ENCODE assay signal across 12 mouse cellular contexts in genomic region chr2:37723501-37724090, GRCm38 (mm10). TPM values are rescaled to one million over a fixed set of nuclear protein-coding genes. Genes with fewer than 3 reads are reported as not detected.
DNase-seq lines count a peak whose midpoint lies in the region; ATAC-seq and TF ChIP-seq lines count a peak whose summit lies in the region.
"Had no signal": no experiment of that assay in that cellular context is flagged by ENCODE, and none has a peak within 500 bp of the region (broad histone marks: within the 10 kb centered on the region; RNA-seq: fewer than 3 reads in every experiment).

No protein-coding gene starts in this region.

- no peak overlapping the region for H3K4me2 ChIP-seq in hindbrain, embryonic 12.5 days (replicated peaks)
- no peak overlapping the region for H3K4me2 ChIP-seq in hindbrain, embryonic 14.5 days (replicated peaks)
- H3K4me2 ChIP-seq: embryonic facial prominence, embryonic 15.5 days; heart, embryonic 13.5 days; lung, embryonic 14.5 days had no signal

- no peak for TF ChIP-seq POLR2A in brain, embryonic 14.5 days (IDR thresholded peaks at IDR 0.05; ENCODE audit: borderline replicate concordance, extremely low read depth, insufficient read depth, insufficient read length, poor library complexity, severe bottlenecking)

- H3K27me3 ChIP-seq in hindbrain, embryonic 12.5 days: no peaks in the 10 kb centered on the region
- H3K27me3 ChIP-seq in hindbrain, embryonic 14.5 days (ENCODE audit: control insufficient read depth, insufficient read depth, low read length): no peaks in the 10 kb centered on the region
- H3K27me3 ChIP-seq in midbrain, embryonic 10.5 days (ENCODE audit: low read depth, poor library complexity, severe bottlenecking): no peaks in the 10 kb centered on the region
- H3K27me3 ChIP-seq: embryonic facial prominence, embryonic 15.5 days; heart, embryonic 13.5 days had no signal

- 0 out of 2 replicates have a peak, but pooled peaks have one; percentile 11 for ATAC-seq in hindbrain, embryonic 12.5 days (ENCODE audit: low FRiP score)
- ATAC-seq in hindbrain, embryonic 14.5 days (ENCODE audit: low FRiP score): no peak

- peaks cover 9% of the 10 kb centered on the region for H3K4me1 ChIP-seq in hindbrain, embryonic 12.5 days
- H3K4me1 ChIP-seq in hindbrain, embryonic 14.5 days (replicated peaks; ENCODE audit: control insufficient read depth, insufficient read depth, low read length): no peaks in the 10 kb centered on the region
- H3K4me1 ChIP-seq in midbrain, embryonic 10.5 days: peaks cover 17% of the 10 kb centered on the region
- H3K4me1 ChIP-seq: heart, embryonic 13.5 days had no signal

- no peaks in the 10 kb centered on the region for H3K9me3 ChIP-seq in hindbrain, embryonic 12.5 days (replicated peaks)
- H3K9me3 ChIP-seq in hindbrain, embryonic 14.5 days (ENCODE audit: control insufficient read depth, low read length): no peaks in the 10 kb centered on the region
- no peaks in the 10 kb centered on the region for H3K9me3 ChIP-seq in midbrain, embryonic 10.5 days (replicated peaks)
- H3K9me3 ChIP-seq: embryonic facial prominence, embryonic 15.5 days; heart, embryonic 13.5 days had no signal

- no peak overlapping the region for H3K4me3 ChIP-seq in hindbrain, embryonic 12.5 days
- no peak overlapping the region for H3K4me3 ChIP-seq in hindbrain, embryonic 14.5 days (replicated peaks; ENCODE audit: low read length)
- no peak overlapping the region for H3K4me3 ChIP-seq in midbrain, embryonic 10.5 days
- H3K4me3 ChIP-seq: embryonic facial prominence, embryonic 15.5 days; gastrocnemius, adult 2 months; heart, embryonic 13.5 days had no signal

- no peak overlapping the region for H3K9ac ChIP-seq in hindbrain, embryonic 12.5 days
- no peak overlapping the region for H3K9ac ChIP-seq in hindbrain, embryonic 14.5 days
- H3K9ac ChIP-seq: embryonic facial prominence, embryonic 15.5 days; heart, embryonic 13.5 days; lung, embryonic 14.5 days had no signal

- no peak for DNase-seq in hindbrain, embryonic 14.5 days (ENCODE audit: low spot score)
- DNase-seq in brain, adult 2 months (ENCODE audit: low read depth, low spot score): peak; percentile 81
- peak; percentile 79 for DNase-seq in brain, embryonic 14.5 days (ENCODE audit: low read depth)
- DNase-seq in midbrain, embryonic 10.5 days (ENCODE audit: low spot score): no peak
- DNase-seq in spleen, postnatal 10 days (ENCODE audit: low spot score in 2 of 2): no peak
- no peak for DNase-seq in gastrocnemius, adult 8-10 months (ENCODE audit: low spot score in 2 of 2)
- DNase-seq: adrenal gland, adult 8-10 months; gastrocnemius, adult 2 months; lung, embryonic 14.5 days had no signal

- 69% methylated on average over 11 of the region's 11 CpGs for WGBS in hindbrain, embryonic 12.5 days
- WGBS in hindbrain, embryonic 14.5 days: 60% methylated on average over 11 of the region's 11 CpGs
- 70% methylated on average over 11 of the region's 11 CpGs for WGBS in midbrain, embryonic 10.5 days

- H3K27ac ChIP-seq in hindbrain, embryonic 12.5 days: no peak overlapping the region
- no peak overlapping the region for H3K27ac ChIP-seq in hindbrain, embryonic 14.5 days
- H3K27ac ChIP-seq in midbrain, embryonic 10.5 days (replicated peaks): peak overlapping the region; percentile 47; the same call in 1 of the 2 replicates
- H3K27ac ChIP-seq: embryonic facial prominence, embryonic 15.5 days; gastrocnemius, adult 2 months; heart, embryonic 13.5 days had no signal

- no peaks in the 10 kb centered on the region for H3K36me3 ChIP-seq in hindbrain, embryonic 12.5 days
- no peaks in the 10 kb centered on the region for H3K36me3 ChIP-seq in hindbrain, embryonic 14.5 days (replicated peaks; ENCODE audit: control insufficient read depth, insufficient read depth)
- H3K36me3 ChIP-seq in midbrain, embryonic 10.5 days: no peaks in the 10 kb centered on the region
- H3K36me3 ChIP-seq: embryonic facial prominence, embryonic 15.5 days; heart, embryonic 13.5 days had no signal

- TF ChIP-seq CTCF in brain, embryonic 14.5 days (IDR thresholded peaks at IDR 0.05; ENCODE audit: borderline replicate concordance, extremely low read depth, insufficient read depth, insufficient read length): no peak

RNA-seq across cellular contexts. Expression of gene Strbp, which starts 19.9 kb away (rescaled TPM):
- polyA plus RNA-seq in hindbrain, embryonic 12.5 days (2016; fragmentation: Nextera tagmentation; extraction: Ambion mirVana): 102 and 107 TPM in 2 replicates
- 132 and 141 TPM in 2 replicates for polyA plus RNA-seq in hindbrain, embryonic 14.5 days (2014; fragmentation: Nextera tagmentation; extraction: Ambion mirVana)
- polyA plus RNA-seq in brain, embryonic 14.5 days (2012; rRNA removed): 63.9 and 79.6 TPM in 2 replicates
- polyA plus RNA-seq in midbrain, embryonic 10.5 days (2016; fragmentation: Nextera tagmentation; extraction: Ambion mirVana): 61.6 and 64.4 TPM in 2 replicates
- total RNA-seq in gastrocnemius, adult 8-10 months (2022): 10 to 100 TPM; 20.8 to 23.8 (median 22.9) TPM

RNA-seq across cellular contexts. Expression of gene Crb2, which starts 52.5 kb away (rescaled TPM):
- 12.3 and 14.7 TPM in 2 replicates for polyA plus RNA-seq in hindbrain, embryonic 12.5 days (2016; fragmentation: Nextera tagmentation; extraction: Ambion mirVana)
- polyA plus RNA-seq in hindbrain, embryonic 14.5 days (2014; fragmentation: Nextera tagmentation; extraction: Ambion mirVana): 4.5 and 6.3 TPM in 2 replicates
- polyA plus RNA-seq in brain, embryonic 14.5 days (2012; rRNA removed): 9.8 and 11.3 TPM in 2 replicates
- polyA plus RNA-seq in midbrain, embryonic 10.5 days (2016; fragmentation: Nextera tagmentation; extraction: Ambion mirVana): 31.1 and 31.4 TPM in 2 replicates
- under 1 TPM in 3 of 4 experiments, not detected in 1; 0.02 to 0.08 (median 0.04) TPM for total RNA-seq in gastrocnemius, adult 8-10 months (2022)
- total RNA-seq: gastrocnemius, adult 2 months had no signal

Comparison
In these comparisons a context has a peak if more than half of its experiments do, and no peak if none do; other contexts are left out.
1. DNase-seq: peak in brain, adult 2 months (single experiment) and brain, embryonic 14.5 days (single experiment); none in hindbrain, embryonic 14.5 days (single experiment), midbrain, embryonic 10.5 days (single experiment), spleen, postnatal 10 days (0 of 2) and gastrocnemius, adult 8-10 months (0 of 2).